ENCODE assay signal across 22 mouse cellular contexts in genomic region chr5:53854561-53854960, GRCm38 (mm10). TPM values are rescaled to one million over a fixed set of nuclear protein-coding genes. Genes with fewer than 3 reads are reported as not detected.
DNase-seq lines count a peak whose midpoint lies in the region; ATAC-seq and TF ChIP-seq lines count a peak whose summit lies in the region.
"Had no signal": no experiment of that assay in that cellular context is flagged by ENCODE, and none has a peak within 500 bp of the region (broad histone marks: within the 10 kb centered on the region; RNA-seq: fewer than 3 reads in every experiment).

No protein-coding gene starts in this region.

- no peaks in the 10 kb centered on the region for H3K4me1 ChIP-seq in forebrain, embryonic 12.5 days
- no peaks in the 10 kb centered on the region for H3K4me1 ChIP-seq in forebrain, embryonic 15.5 days
- H3K4me1 ChIP-seq in midbrain, embryonic 12.5 days: peaks cover 2% of the 10 kb centered on the region; the same call in 1 of the 2 replicates
- no peaks in the 10 kb centered on the region for H3K4me1 ChIP-seq in midbrain, postnatal 0 days (ENCODE audit: insufficient read depth, low read length)
- peaks cover 9% of the 10 kb centered on the region; the same call in 1 of the 2 replicates for H3K4me1 ChIP-seq in hindbrain, embryonic 13.5 days (replicated peaks)
- 0 out of 2 replicates have a peak, but pooled peaks cover 4% of the 10 kb centered on the region for H3K4me1 ChIP-seq in midbrain, embryonic 15.5 days
- no peaks in the 10 kb centered on the region for H3K4me1 ChIP-seq in stomach, postnatal 0 days (replicated peaks; ENCODE audit: control insufficient read depth, insufficient read depth)
- H3K4me1 ChIP-seq: embryonic facial prominence, embryonic 10.5 days had no signal

- no peaks in the 10 kb centered on the region for H3K9me3 ChIP-seq in forebrain, embryonic 12.5 days
- no peaks in the 10 kb centered on the region for H3K9me3 ChIP-seq in forebrain, embryonic 15.5 days
- no peaks in the 10 kb centered on the region for H3K9me3 ChIP-seq in midbrain, embryonic 12.5 days
- no peaks in the 10 kb centered on the region for H3K9me3 ChIP-seq in midbrain, postnatal 0 days (ENCODE audit: low read length)
- H3K9me3 ChIP-seq in hindbrain, embryonic 13.5 days: no peaks in the 10 kb centered on the region
- no peaks in the 10 kb centered on the region for H3K9me3 ChIP-seq in midbrain, embryonic 15.5 days
- no peaks in the 10 kb centered on the region for H3K9me3 ChIP-seq in stomach, postnatal 0 days (ENCODE audit: control insufficient read depth, low read length)
- H3K9me3 ChIP-seq: embryonic facial prominence, embryonic 10.5 days; limb, embryonic 10.5 days had no signal

- peak; percentile 81 for ATAC-seq in forebrain, embryonic 12.5 days (ENCODE audit: low FRiP score)
- no peak; the same call in 1 of the 2 replicates for ATAC-seq in forebrain, embryonic 15.5 days (replicated peaks)
- ATAC-seq in midbrain, embryonic 12.5 days (ENCODE audit: low FRiP score, low read depth): peak; percentile 87
- no peak for ATAC-seq in midbrain, postnatal 0 days (ENCODE audit: low FRiP score)
- peak; percentile 71; the same call in 1 of the 2 replicates for ATAC-seq in hindbrain, embryonic 13.5 days (ENCODE audit: low FRiP score)
- 0 out of 2 replicates have a peak, but pooled peaks have one; percentile 30 for ATAC-seq in midbrain, embryonic 15.5 days (replicated peaks)
- ATAC-seq in stomach, postnatal 0 days (ENCODE audit: low FRiP score, low TSS enrichment): no peak
- ATAC-seq: inflammation-experienced regulatory T-cells, adult 6 months had no signal

- no peaks in the 10 kb centered on the region for H3K27me3 ChIP-seq in forebrain, embryonic 12.5 days
- H3K27me3 ChIP-seq in forebrain, embryonic 15.5 days: no peaks in the 10 kb centered on the region
- no peaks in the 10 kb centered on the region for H3K27me3 ChIP-seq in midbrain, embryonic 12.5 days
- no peaks in the 10 kb centered on the region for H3K27me3 ChIP-seq in midbrain, postnatal 0 days (ENCODE audit: insufficient read depth, low read length)
- H3K27me3 ChIP-seq in hindbrain, embryonic 13.5 days: no peaks in the 10 kb centered on the region
- H3K27me3 ChIP-seq in midbrain, embryonic 15.5 days (replicated peaks): no peaks in the 10 kb centered on the region
- no peaks in the 10 kb centered on the region for H3K27me3 ChIP-seq in stomach, postnatal 0 days (ENCODE audit: control insufficient read depth, insufficient read depth, low read length)

- peaks cover 16% of the 10 kb centered on the region for H3K36me3 ChIP-seq in forebrain, embryonic 12.5 days (replicated peaks)
- H3K36me3 ChIP-seq in forebrain, embryonic 15.5 days: peaks cover 9% of the 10 kb centered on the region
- peaks cover 17% of the 10 kb centered on the region for H3K36me3 ChIP-seq in midbrain, embryonic 12.5 days
- 0 out of 2 replicates have a peak, but pooled peaks cover 4% of the 10 kb centered on the region for H3K36me3 ChIP-seq in midbrain, postnatal 0 days (ENCODE audit: insufficient read depth, low read length)
- H3K36me3 ChIP-seq in hindbrain, embryonic 13.5 days: peaks cover 30% of the 10 kb centered on the region
- peaks cover 9% of the 10 kb centered on the region; the same call in 1 of the 2 replicates for H3K36me3 ChIP-seq in midbrain, embryonic 15.5 days (replicated peaks)
- 0 out of 2 replicates have a peak, but pooled peaks cover 4% of the 10 kb centered on the region for H3K36me3 ChIP-seq in stomach, postnatal 0 days (ENCODE audit: control insufficient read depth, insufficient read depth, low read length)

- no peak for TF ChIP-seq EP300 in stomach, postnatal 0 days (optimal IDR thresholded peaks at IDR 0.05)

- TF ChIP-seq CTCF in midbrain, postnatal 0 days (IDR thresholded peaks at IDR 0.05): no peak
- TF ChIP-seq CTCF in stomach, postnatal 0 days (IDR thresholded peaks at IDR 0.05; ENCODE audit: low read depth): no peak

- 64% methylated on average over 6 of the region's 6 CpGs for WGBS in forebrain, embryonic 12.5 days
- WGBS in forebrain, embryonic 15.5 days: 45% methylated on average over 6 of the region's 6 CpGs
- WGBS in midbrain, embryonic 12.5 days: 58% methylated on average over 6 of the region's 6 CpGs
- WGBS in midbrain, postnatal 0 days: 46% methylated on average over 6 of the region's 6 CpGs
- 27% methylated on average over 6 of the region's 6 CpGs for WGBS in hindbrain, embryonic 13.5 days
- WGBS in midbrain, embryonic 15.5 days: 29% methylated on average over 6 of the region's 6 CpGs
- 82% methylated on average over 6 of the region's 6 CpGs for WGBS in stomach, postnatal 0 days

- no peak overlapping the region for H3K4me3 ChIP-seq in forebrain, embryonic 12.5 days (replicated peaks)
- no peak overlapping the region for H3K4me3 ChIP-seq in forebrain, embryonic 15.5 days
- no peak overlapping the region for H3K4me3 ChIP-seq in midbrain, embryonic 12.5 days
- H3K4me3 ChIP-seq in midbrain, postnatal 0 days (ENCODE audit: low read depth, low read length): no peak overlapping the region
- H3K4me3 ChIP-seq in hindbrain, embryonic 13.5 days: no peak overlapping the region
- H3K4me3 ChIP-seq in midbrain, embryonic 15.5 days: no peak overlapping the region
- no peak overlapping the region for H3K4me3 ChIP-seq in stomach, postnatal 0 days (ENCODE audit: low read depth, low read length)
- H3K4me3 ChIP-seq: embryonic facial prominence, embryonic 10.5 days; limb, embryonic 10.5 days had no signal

- H3K27ac ChIP-seq in forebrain, embryonic 12.5 days: peak overlapping the region; percentile 61; the same call in 1 of the 2 replicates
- no peak overlapping the region for H3K27ac ChIP-seq in forebrain, embryonic 15.5 days (replicated peaks)
- 0 out of 2 replicates have a peak overlapping the region, but pooled peaks have one; percentile 39 for H3K27ac ChIP-seq in midbrain, embryonic 12.5 days (replicated peaks)
- no peak overlapping the region for H3K27ac ChIP-seq in midbrain, postnatal 0 days (ENCODE audit: low read depth, low read length)
- H3K27ac ChIP-seq in hindbrain, embryonic 13.5 days: no peak overlapping the region
- H3K27ac ChIP-seq in midbrain, embryonic 15.5 days: no peak overlapping the region
- no peak overlapping the region for H3K27ac ChIP-seq in stomach, postnatal 0 days (replicated peaks)
- H3K27ac ChIP-seq: embryonic facial prominence, embryonic 10.5 days; kidney, postnatal 0 days; limb, embryonic 10.5 days had no signal

- H3K9ac ChIP-seq in forebrain, embryonic 12.5 days: no peak overlapping the region
- no peak overlapping the region for H3K9ac ChIP-seq in forebrain, embryonic 15.5 days (replicated peaks)
- no peak overlapping the region for H3K9ac ChIP-seq in midbrain, embryonic 12.5 days (replicated peaks)
- no peak overlapping the region for H3K9ac ChIP-seq in midbrain, postnatal 0 days (replicated peaks; ENCODE audit: low read length, poor library complexity, severe bottlenecking)
- no peak overlapping the region for H3K9ac ChIP-seq in hindbrain, embryonic 13.5 days
- H3K9ac ChIP-seq in midbrain, embryonic 15.5 days: no peak overlapping the region
- H3K9ac ChIP-seq in stomach, postnatal 0 days (ENCODE audit: low read length): no peak overlapping the region

- no peak overlapping the region for H3K4me2 ChIP-seq in forebrain, embryonic 12.5 days
- no peak overlapping the region for H3K4me2 ChIP-seq in forebrain, embryonic 15.5 days (replicated peaks)
- H3K4me2 ChIP-seq in midbrain, embryonic 12.5 days (replicated peaks): no peak overlapping the region
- no peak overlapping the region for H3K4me2 ChIP-seq in midbrain, postnatal 0 days (ENCODE audit: low read depth, low read length, poor library complexity, severe bottlenecking)
- H3K4me2 ChIP-seq in hindbrain, embryonic 13.5 days: no peak overlapping the region
- H3K4me2 ChIP-seq in midbrain, embryonic 15.5 days: no peak overlapping the region
- H3K4me2 ChIP-seq in stomach, postnatal 0 days (replicated peaks; ENCODE audit: low read depth): no peak overlapping the region

- no peak for DNase-seq in midbrain, postnatal 0 days (ENCODE audit: low spot score)
- DNase-seq in stomach, postnatal 0 days (ENCODE audit: low spot score): no peak
- no peak for DNase-seq in adrenal gland, postnatal 14 days
- DNase-seq: adrenal gland, postnatal 36 days; cerebellum, adult 11 months; cerebellum, adult 9-11 months; gastrocnemius, postnatal 25 days; kidney, adult 18-20 months; liver; lung, postnatal 4 days; right cerebral cortex, adult 18-20 months; right cerebral cortex, postnatal 4 days; thymus, postnatal 25 days had no signal

RNA-seq across cellular contexts. Expression of gene Tbc1d19, which starts 45.2 kb away (rescaled TPM):
- polyA plus RNA-seq in forebrain, embryonic 12.5 days (2016; fragmentation: Nextera tagmentation; extraction: Ambion mirVana): 65.9 and 66.0 TPM in 2 replicates
- polyA plus RNA-seq in forebrain, embryonic 15.5 days (2015; fragmentation: Nextera tagmentation; extraction: Ambion mirVana): 61.8 and 64.1 TPM in 2 replicates
- 68.5 and 70.2 TPM in 2 replicates for polyA plus RNA-seq in midbrain, embryonic 12.5 days (2016; fragmentation: Nextera tagmentation; extraction: Ambion mirVana)
- total RNA-seq in midbrain, postnatal 0 days (2014; rRNA removed): 50.6 and 55.4 TPM in 2 replicates
- 44.0 and 47.2 TPM in 2 replicates for polyA plus RNA-seq in midbrain, postnatal 0 days (2015; fragmentation: Nextera tagmentation; extraction: Ambion mirVana)
- 69.6 and 72.6 TPM in 2 replicates for polyA plus RNA-seq in hindbrain, embryonic 13.5 days (2015; fragmentation: Nextera tagmentation; extraction: Ambion mirVana)
- 57.9 and 66.8 TPM in 2 replicates for polyA plus RNA-seq in midbrain, embryonic 15.5 days (2015; fragmentation: Nextera tagmentation; extraction: Ambion mirVana)
- 13.8 and 14.7 TPM in 2 replicates for polyA plus RNA-seq in stomach, postnatal 0 days (2015; fragmentation: Nextera tagmentation; extraction: Ambion mirVana)
- 21.8 and 23.4 TPM in 2 replicates for total RNA-seq in adrenal gland, postnatal 14 days (2021)

Comparison
In these comparisons a context has a peak if more than half of its experiments do, and no peak if none do; other contexts are left out.
1. ATAC-seq: peak in forebrain, embryonic 12.5 days (single experiment), midbrain, embryonic 12.5 days (single experiment), hindbrain, embryonic 13.5 days (single experiment) and midbrain, embryonic 15.5 days (single experiment); none in forebrain, embryonic 15.5 days (single experiment), midbrain, postnatal 0 days (single experiment) and stomach, postnatal 0 days (single experiment).
2. H3K27ac ChIP-seq: peak in forebrain, embryonic 12.5 days (single experiment) and midbrain, embryonic 12.5 days (single experiment); none in forebrain, embryonic 15.5 days (single experiment), midbrain, postnatal 0 days (single experiment), hindbrain, embryonic 13.5 days (single experiment), midbrain, embryonic 15.5 days (single experiment) and stomach, postnatal 0 days (single experiment).